Mouse (Mus musculus): ENCODE data around the gene Tmem45a.

Tmem45a gene

DNA sequence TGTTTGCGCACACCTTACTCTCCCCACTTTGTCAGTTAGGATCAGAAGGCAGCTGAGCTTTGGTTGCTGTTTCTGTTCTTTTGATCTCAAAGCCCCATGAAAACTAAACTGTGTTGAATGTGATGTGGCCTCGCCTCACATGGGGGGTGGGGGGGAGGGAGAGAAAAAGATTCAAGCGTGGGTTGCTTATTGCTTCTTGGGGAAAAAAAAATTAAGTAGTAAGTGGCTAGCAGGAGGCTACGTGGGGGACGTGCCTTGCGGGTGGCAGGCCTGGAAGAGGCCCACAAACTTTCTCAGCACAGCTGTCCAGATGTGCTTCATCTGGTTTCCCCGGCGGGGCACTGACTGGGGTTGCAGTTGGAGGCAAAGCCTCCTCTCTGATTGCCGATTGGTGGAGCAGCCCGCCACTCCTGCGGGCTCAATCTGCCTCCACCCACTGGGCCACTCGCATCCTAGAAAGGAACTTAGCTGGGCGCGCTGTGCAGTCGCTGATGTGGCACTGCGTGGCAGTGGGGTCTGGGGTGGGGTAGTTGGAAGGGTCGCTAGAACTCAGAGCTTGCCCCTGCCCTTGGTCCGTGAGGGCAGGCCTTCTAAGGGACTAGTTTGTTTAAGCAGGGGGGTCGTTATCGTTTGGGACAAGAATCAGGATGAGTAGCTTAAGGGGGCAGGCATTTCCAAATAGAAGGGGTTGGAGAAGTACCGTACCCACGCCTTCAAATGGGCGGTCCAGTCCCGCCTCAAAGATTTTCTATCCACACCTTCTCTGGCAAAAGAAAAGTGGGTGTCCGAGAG, at the start of gene Tmem45a:
Gene Tmem45a, minus strand, starts transcription at position 343 of the 792 bp plus-strand sequence.
- WGBS = 5% methylated on average over 25 of the region's 25 CpGs

- WGBS = 34% methylated on average over 3 of the region's 3 CpGs
Observed at GRCm38 (mm10) chr16:56928023-56928422, 42.1 kb upstream of the Tmem45a start, which contains the start of gene Lnp1. Lnp1 (minus strand) TSS chr16:56928061.

GRCm38 (mm10) chr16:56920102-56920657, 34.2 kb upstream of the Tmem45a start:
- 18% methylated on average over 8 of the region's 8 CpGs for WGBS

- WGBS = 92% methylated on average over 7 of the region's 7 CpGs
Observed at GRCm38 (mm10) chr16:56917230-56917629, 31.3 kb upstream of the Tmem45a start.

DNA sequence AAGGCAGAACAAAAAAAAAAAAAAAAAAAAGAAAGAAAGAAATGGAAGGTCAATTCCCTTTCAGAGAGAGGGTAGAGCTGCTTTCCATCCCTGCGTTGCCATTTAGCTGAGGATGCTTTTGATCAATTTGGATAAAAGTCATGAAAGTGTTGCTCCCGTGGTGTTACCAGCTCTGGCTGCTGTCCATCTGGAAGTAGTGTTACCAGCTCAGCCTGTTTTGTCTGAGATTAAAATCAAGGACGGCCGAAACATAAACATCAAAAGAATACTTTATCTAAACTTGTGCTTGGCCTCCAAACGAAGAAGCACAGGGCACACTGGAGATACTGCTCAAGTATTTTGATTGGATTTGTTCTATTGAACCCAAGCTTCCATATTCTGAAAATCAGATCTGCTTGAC, 23.0 kb upstream of the Tmem45a start:
- 52% methylated on average over 5 of the region's 5 CpGs for WGBS

DNA sequence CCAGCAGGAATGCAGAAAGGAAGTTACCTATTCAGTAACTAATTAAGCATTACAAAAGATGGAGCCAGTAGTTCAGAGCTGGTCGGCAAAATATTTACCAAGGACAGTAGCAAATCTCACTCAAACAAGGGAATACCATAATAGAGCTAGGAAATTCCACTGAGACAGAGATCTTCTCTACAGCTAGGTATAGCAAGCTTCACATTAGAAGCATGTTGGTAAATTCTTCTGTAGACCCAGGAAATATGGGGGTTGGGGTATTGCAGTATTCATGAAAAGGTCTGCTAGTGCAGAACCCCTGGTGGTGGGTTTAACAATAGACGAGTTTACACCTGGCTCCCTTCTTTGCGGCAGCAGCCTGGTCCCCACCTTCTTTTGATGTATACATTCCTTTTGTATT, 16.2 kb upstream of the Tmem45a start:
- WGBS = 64% methylated on average over 3 of the region's 3 CpGs

DNA sequence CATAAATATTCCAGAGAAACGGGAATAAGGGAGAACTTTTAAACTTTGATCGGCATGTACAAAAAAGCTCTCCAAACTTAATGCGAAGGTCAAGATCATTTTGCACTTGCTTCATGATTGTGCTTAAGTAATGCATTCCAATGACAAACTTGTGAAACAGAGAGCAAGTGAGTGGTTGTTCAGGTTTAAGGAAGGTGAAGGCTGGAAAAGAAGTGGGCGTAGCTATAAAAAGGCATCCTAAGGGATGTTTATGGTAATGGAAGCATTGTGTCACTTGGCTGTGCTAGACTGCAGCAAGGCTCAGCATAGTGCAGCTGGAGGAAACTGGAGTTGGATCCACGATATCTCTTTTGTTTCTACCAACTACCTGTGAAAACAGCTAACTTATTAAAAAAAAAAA, 5.6 kb upstream of the Tmem45a start:
- 84% methylated on average over 5 of the region's 5 CpGs for WGBS

GRCm38 (mm10) chr16:56886616-56887116, 700 bp upstream of the Tmem45a start:
- 21% methylated on average over 9 of the region's 9 CpGs for WGBS

GRCm38 (mm10) chr16:56884811-56885210, 1.2 kb downstream of the Tmem45a start:
- WGBS = 94% methylated on average over 6 of the region's 6 CpGs

DNA sequence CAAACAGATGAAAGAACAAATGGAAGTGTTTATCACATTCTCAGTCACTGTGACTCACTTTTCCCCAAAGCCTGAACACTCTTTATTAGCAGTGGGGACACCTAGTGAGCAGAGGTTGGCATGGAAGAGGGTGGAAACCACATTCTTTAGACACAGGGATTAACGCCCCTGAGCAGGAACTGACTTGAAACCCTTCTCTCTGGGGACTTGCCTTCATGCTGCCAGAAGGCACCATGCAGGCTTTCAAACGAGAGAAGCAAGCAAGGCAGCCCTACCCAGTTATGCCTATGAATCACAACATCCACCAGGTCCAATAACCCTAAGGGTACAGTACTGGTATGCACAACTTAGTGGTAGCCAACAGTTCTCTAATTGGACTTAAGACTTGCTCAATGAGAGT, 12.6 kb downstream of the Tmem45a start:
- WGBS = 53% methylated on average over 2 of the region's 2 CpGs

- WGBS = 81% methylated on average over 3 of the region's 3 CpGs
Observed at GRCm38 (mm10) chr16:56870458-56870857, 15.5 kb downstream of the Tmem45a start.

- 89% methylated on average over 5 of the region's 5 CpGs for WGBS
Observed at GRCm38 (mm10) chr16:56868361-56868760, 17.6 kb downstream of the Tmem45a start.

DNA sequence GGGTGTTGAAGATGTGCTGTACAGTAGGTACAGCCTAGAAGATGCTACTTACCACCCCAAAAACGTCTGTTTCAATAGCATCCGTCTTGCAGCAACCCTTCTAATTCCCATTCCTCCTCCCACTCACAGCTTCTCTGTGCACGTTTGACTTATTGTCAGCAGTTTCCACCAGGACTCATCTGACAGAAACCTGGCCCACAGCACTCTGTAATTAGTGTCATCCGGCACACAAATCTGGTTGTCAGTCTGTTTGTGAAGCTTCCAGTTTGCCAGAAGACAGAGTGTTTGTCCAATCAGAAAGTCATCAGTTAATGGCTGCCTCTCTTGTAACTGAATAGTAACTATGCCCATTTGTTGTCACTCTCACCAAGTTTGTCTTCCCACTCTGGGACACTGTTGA, 18.4 kb downstream of the Tmem45a start:
- WGBS = 54% methylated on average over 4 of the region's 4 CpGs

DNA sequence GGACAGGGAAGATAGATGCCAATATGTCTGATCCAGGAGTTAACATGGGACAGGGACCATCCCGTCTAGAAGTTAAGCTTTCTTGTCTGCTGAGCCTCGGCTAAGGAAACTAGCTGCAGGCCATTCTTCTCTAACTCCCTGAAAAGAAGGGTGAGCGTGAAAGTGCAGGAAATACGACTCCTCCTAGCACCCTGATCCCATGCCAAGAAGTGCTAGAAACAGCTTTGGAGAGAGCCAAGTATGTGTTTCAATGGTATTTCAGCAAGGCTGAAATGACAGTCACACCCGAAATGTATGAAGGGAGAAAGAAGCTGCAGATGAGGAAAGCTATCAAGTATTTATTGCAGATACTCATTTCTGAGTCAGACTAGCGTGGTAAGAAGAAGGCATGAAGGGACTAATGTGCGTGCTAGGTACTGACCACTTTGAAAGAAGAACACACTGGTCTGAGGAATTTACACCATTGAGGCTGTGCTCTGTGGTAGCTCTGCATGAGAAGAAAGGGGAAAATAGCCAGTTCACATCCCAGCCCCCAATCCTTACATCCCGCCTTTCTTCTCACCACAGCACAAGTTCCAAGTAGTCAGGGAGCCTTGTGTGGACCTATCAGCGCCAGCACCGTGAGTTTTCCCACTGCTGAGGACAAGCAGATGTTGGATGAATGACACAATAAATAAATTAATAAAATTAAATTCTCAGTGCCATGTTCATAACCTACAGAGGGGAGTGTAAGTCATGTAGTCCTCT, 33.0 kb downstream of the Tmem45a start:
- 60% methylated on average over 10 of the region's 10 CpGs for WGBS

DNA sequence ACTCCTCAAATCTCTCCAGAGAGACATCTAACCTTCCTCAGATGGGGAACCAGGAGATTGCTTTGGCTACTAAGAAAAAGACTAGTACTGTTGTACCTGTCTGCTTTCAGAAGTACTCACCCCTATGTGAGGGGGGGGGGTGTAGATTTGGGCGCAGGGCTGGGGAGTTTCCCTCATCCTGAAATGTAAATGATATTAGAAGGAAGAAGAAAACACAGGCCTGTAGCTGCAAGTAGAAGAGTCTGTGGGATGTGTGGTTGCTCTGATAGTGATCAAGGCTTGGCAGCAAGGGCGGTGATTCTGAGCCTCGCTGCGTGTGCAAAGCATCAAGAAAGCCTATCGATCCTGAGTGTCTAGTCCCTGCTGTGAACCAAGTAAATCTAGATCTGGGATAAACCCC, 43.0 kb downstream of the Tmem45a start:
- WGBS = 85% methylated on average over 5 of the region's 5 CpGs

DNA sequence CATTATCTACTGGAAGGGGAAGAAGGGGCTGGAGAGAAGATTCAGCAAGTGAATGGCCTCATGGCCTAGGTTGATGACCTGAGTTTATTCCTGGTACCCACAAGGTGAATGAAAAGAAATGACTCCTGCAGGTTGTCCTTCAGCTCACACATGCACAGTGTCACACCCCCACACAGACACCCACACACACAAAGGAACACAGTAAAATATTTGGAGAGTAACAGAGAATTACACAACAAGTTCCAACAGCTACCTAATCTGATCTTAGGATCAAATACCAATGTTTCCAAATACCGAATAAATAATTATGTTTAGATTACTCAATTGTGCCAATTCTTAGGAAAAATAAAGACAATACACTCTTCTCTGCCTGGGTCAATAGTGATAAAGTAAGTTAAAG, 52.7 kb downstream of the Tmem45a start:
- 96% methylated on average over 1 of the region's 1 CpGs for WGBS

- WGBS = 93% methylated on average over 2 of the region's 2 CpGs
Observed at GRCm38 (mm10) chr16:56831986-56832385, 54.0 kb downstream of the Tmem45a start.

DNA sequence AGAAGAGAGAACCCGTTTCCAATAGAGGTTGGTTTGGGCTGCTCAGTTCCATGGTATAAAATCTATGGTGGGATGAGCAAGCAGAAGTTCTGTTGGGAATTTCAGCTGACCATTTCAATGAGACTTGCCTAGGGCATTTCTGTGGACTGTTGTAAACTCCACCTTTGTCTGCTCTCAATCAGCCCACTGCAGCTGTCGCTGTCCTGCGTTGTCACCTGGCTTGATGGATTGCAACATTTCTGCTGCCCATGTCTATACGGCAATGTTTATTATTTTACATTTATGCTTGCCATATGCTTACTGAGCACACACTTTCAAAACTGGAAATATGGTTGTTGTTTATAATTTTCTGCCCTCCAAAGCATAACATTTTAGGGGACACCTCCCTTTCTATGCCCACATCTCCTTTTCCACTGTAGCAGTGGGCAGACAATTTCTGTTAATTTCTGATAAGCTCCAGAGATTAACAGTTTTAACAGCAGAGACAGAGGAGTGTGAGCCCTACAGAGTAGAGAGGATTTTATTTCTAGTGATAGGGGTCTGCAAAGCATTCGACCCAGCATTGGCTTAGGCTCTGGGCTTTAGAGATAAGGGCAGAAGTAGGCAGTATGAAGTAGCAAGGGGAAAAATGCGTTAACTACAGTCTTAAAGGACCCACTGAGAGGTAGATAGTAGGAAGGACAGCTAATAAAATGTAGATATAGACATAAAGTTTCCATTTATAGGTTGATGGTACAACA, 84.4 kb downstream of the Tmem45a start:
- WGBS = 90% methylated on average over 6 of the region's 6 CpGs

DNA sequence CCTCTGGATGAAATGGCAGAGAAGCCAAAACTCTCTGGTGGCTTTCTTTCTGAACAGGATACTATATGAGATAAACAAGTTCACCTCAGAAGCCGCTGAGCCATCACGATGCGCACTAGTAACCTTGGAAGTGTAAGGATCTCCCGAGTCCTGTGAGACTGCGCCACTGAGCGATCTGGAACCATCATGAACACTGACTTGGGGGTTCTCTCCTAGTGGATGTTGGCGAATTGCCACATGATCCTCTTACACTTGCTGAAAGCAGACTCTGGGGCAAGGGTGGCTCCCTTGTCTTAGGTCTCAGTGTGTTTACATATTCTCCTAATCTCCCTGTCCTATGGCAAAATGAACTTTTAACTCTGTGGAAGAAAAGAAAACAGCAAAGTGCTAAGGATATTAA, 85.0 kb downstream of the Tmem45a start:
- 87% methylated on average over 7 of the region's 7 CpGs for WGBS

- 42% methylated on average over 2 of the region's 2 CpGs for WGBS
Observed at GRCm38 (mm10) chr16:56800469-56800868, 85.5 kb downstream of the Tmem45a start.

GRCm38 (mm10) chr16:56799541-56800029, 86.4 kb downstream of the Tmem45a start:
- 87% methylated on average over 3 of the region's 3 CpGs for WGBS

DNA sequence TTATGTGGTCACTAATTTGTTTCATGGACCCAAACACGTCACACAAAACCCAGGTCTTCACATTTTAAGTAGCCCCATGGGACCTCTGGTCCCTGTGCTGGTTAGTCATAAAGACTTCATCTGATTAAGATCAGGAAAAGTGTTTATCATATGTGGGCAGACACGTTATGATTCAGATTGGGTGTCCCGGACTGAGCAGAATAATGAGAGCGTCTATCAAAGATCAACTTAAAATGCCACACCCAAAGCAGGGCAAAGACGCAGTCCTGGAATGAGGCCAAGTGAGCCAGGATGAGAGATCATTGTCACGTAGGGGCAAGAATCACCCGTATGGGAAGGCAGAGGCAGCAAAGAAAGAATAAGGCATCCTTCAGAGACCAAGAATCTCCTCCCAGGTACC, 87.1 kb downstream of the Tmem45a start:
- 76% methylated on average over 7 of the region's 7 CpGs for WGBS

Measured in cerebral cortex, adult 2 months (tissue).